Mouse (Mus musculus): ENCODE results near the gene Btbd35f24. TPM values are rescaled to one million over a fixed set of nuclear protein-coding genes. Genes with fewer than 3 reads are reported as not detected.
"Not testable (repeated sequence)": the region's sequence is repeated elsewhere in the genome, so short reads cannot be mapped to it uniquely, and the experiment has no call there.

The Btbd35f24 gene
- not detected in 2 replicates for polyA plus RNA-seq (2014; fragmentation: Nextera tagmentation; extraction: Ambion mirVana)

DNA sequence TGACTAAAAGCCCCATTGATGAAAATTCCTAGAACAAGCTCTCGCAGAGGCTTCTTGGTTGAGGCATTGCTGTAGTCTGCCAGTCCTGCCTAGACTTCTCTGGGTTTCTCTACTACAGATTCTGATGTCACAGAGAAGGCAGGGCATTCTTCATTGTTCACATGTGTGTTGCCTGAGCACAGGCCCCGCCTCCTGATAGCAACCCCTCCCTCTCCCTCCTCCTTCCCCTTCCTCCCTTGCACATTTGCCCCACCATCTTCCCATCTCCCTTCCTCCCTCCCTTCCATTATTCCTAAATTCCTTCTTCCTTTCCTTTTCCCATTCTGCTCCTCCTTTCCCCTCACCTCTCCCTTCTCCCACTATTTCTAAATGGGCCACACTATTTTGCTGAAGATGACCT lies at the start of gene Btbd35f24:
Gene Btbd35f24, minus strand, starts transcription at position 101 of the 400 bp plus-strand sequence.
- not testable (repeated sequence) for H3K4me3 ChIP-seq (ENCODE audit: control insufficient read depth in 1 of 2, insufficient read depth in 1 of 2, low read depth in 1 of 2, low read length in 2 of 2); H3K9me3 ChIP-seq (ENCODE audit: control insufficient read depth, low read length); H3K36me3 ChIP-seq (ENCODE audit: control insufficient read depth, insufficient read depth, low read length); H3K27ac ChIP-seq (replicated peaks in 1 of 2; ENCODE audit: control insufficient read depth in 1 of 2, insufficient read depth in 1 of 2, low read depth in 2 of 2, low read length in 2 of 2); H3K4me2 ChIP-seq (ENCODE audit: low read length); ATAC-seq (ENCODE audit: insufficient number of reproducible peaks, insufficient read depth, low FRiP score, low read depth); H3K9ac ChIP-seq (ENCODE audit: low read length); H3K4me1 ChIP-seq (ENCODE audit: control insufficient read depth in 2 of 2, insufficient read depth in 2 of 2, low read length in 2 of 2); H3K27me3 ChIP-seq (ENCODE audit: control insufficient read depth, insufficient read depth, low read length)
- WGBS, result no CpG with 5 or more reads among the region's 2 CpGs

Other genes with a start within 250 kb of the Btbd35f24 start
- not detected in 2 replicates for gene Btbd35f23, start 119.0 kb downstream of the Btbd35f24 start, polyA plus RNA-seq (2014; fragmentation: Nextera tagmentation; extraction: Ambion mirVana)
- not detected in 2 replicates for gene Btbd35f11, start 247.9 kb upstream of the Btbd35f24 start, polyA plus RNA-seq (2014; fragmentation: Nextera tagmentation; extraction: Ambion mirVana)

All from heart, embryonic 14.5 days (tissue).